Mouse (Mus musculus): ENCODE data around the gene Lonp1. TPM values are rescaled to one million over a fixed set of nuclear protein-coding genes. Genes with fewer than 3 reads are reported as not detected.
"Not testable (repeated sequence)": the region's sequence is repeated elsewhere in the genome, so short reads cannot be mapped to it uniquely, and the experiment has no call there.

Gene Lonp1
- polyA plus RNA-seq, 1 experiment = 23.5 TPM

DNA sequence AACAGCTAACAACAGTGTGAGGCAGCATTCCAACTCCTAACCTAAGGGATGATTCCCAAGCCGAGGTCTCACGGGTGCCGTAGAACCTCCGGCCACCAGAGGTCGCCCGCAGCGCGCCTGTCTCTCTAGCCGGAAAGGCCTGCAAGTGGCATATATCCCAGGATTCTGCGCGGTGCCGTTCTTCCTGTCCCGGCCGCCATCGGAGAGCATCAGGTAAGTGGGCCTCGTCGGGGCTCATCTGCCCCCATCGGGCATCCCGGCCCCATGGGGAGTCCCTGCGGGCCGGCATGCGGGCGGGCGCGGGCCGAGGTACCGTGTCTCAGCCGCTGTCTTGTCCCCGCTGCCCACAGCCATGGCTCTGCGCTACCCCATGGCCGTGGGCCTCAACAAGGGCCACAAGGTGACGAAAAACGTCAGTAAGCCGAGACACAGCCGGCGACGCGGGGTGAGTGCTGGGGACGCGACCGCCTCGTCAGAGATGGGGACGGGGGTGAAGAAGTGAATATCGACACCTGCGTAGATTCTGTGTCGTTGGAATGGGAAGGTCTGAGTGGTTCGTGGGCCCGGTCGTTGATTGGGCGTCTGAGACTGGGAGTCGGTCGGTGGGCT lies 13.3 kb downstream of the Lonp1 start, which contains the start of gene Rpl36:
TSS of gene Rpl36 (plus strand) at position 181 of the 609 bp plus-strand sequence.
- no peaks in the 10 kb centered on the region for H3K27me3 ChIP-seq (ENCODE audit: control insufficient read depth, insufficient read depth, low read length)
- peak within 1 kb of the TSS; percentile 99 for H3K4me3 ChIP-seq (ENCODE audit: control insufficient read depth, low read depth, low read length)
- peaks cover 15% of the 10 kb centered on the region for H3K4me1 ChIP-seq (ENCODE audit: control insufficient read depth, insufficient read depth, low read length)
- peak; percentile 97 for TF ChIP-seq CTCF (IDR thresholded peaks at IDR 0.05; ENCODE audit: control insufficient read depth, insufficient read depth, insufficient replicate concordance, low read depth, low read length)
- TF ChIP-seq POLR2A (IDR thresholded peaks at IDR 0.05; ENCODE audit: control insufficient read depth, low read depth, low read length) = peak; percentile 89
- H3K36me3 ChIP-seq (ENCODE audit: control insufficient read depth, insufficient read depth, low read length) = no peaks in the 10 kb centered on the region
- peak within 1 kb of the TSS; percentile 82 for H3K27ac ChIP-seq (ENCODE audit: control insufficient read depth, insufficient read depth, low read depth, low read length)

DNA sequence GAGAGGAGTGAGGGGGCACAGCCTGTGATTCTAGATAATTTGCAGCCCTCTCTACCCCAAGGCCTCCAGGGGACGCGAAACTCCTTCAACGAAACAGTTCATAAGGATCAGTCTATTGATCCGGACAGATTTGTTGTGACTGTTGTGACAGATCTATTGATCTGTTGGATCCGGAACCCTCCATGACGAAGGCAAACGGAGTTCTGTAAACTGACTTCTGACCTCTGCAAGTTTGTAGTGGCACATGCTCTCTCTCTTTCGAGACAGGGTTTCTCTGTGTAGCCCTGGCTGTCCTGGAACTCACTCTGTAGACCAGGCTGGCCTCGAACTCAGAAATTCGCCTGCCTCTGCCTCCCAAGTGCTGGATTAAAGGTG lies 14.1 kb downstream of the Lonp1 start:
- H3K36me3 ChIP-seq (ENCODE audit: control insufficient read depth, insufficient read depth, low read length); H3K27me3 ChIP-seq (ENCODE audit: control insufficient read depth, insufficient read depth, low read length): not testable (repeated sequence)
- Histone ChIP-seq H3K4me3 (ENCODE audit: control insufficient read depth, low read depth, low read length) (peak overlapping the region; percentile 99), H3K27ac (ENCODE audit: control insufficient read depth, insufficient read depth, low read depth, low read length) (peak overlapping the region; percentile 44), H3K4me1 (ENCODE audit: control insufficient read depth, insufficient read depth, low read length) (peaks cover 15% of the 10 kb centered on the region)

DNA sequence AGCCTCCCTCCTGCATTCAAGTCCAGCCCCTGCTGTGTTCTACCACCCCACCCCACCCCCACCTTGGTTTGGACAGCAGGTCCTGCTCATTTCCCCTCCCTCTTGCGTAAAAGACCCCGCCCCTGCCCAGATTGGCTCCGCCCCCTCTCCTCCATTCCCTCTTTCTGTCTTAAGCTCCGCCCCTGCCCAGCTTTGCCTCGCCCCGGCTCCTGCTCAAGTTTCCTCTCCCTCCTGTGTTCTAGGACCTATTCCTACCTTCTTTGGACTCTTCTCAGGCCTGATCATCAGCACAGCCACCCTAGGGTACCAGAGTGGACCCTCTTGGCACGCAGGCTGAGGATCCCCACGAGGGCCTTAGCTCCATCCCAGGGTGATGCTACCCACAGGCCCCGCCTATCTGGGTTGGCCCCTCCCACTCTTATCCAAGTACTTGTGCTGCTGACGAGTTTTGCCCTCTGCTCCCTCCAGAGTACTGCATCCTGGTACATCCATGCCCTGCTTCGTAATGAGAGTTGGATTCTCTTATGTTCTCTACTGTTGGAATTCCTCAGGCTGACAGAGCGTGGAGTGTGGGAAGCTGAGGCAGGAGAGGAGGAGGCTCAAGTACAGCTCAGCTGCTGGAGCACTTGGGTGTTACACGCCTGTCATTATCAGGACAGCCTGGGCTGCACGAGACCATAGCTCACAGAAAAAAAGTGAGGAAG lies 14.7 kb downstream of the Lonp1 start:
- Histone ChIP-seq H3K27ac (ENCODE audit: control insufficient read depth, insufficient read depth, low read depth, low read length) (peak overlapping the region; percentile 68), H3K27me3 (ENCODE audit: control insufficient read depth, insufficient read depth, low read length) (no peaks in the 10 kb centered on the region), H3K36me3 (ENCODE audit: control insufficient read depth, insufficient read depth, low read length) (no peaks in the 10 kb centered on the region), H3K4me1 (ENCODE audit: control insufficient read depth, insufficient read depth, low read length) (peaks cover 15% of the 10 kb centered on the region), H3K4me3 (ENCODE audit: control insufficient read depth, low read depth, low read length) (peak overlapping the region; percentile 99)
- no peak for TF ChIP-seq POLR2A (IDR thresholded peaks at IDR 0.05; ENCODE audit: control insufficient read depth, low read depth, low read length)
- no peak for TF ChIP-seq CTCF (IDR thresholded peaks at IDR 0.05; ENCODE audit: control insufficient read depth, insufficient read depth, insufficient replicate concordance, low read depth, low read length)

DNA sequence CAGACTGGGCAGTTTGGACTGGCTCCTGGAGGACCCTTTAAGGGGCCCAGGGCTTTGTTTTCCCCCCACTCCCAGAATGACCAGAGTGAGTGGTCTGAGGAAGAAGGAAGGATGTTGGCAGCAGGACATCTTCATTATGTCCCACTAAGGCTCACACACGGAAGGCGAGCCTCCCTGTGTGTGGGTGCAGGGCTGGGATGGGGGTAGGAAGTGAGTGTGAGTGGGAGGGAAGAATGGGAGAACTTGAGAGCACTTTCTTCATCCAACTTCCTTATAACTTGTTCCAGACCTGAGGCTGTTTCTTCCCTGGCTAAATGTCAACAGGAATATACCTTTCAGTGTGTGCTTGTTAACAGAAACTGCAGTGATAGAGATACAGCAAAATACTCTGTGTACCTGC lies 15.4 kb downstream of the Lonp1 start:
- Histone ChIP-seq H3K27ac (ENCODE audit: control insufficient read depth, insufficient read depth, low read depth, low read length) (no peak overlapping the region), H3K27me3 (ENCODE audit: control insufficient read depth, insufficient read depth, low read length) (no peaks in the 10 kb centered on the region), H3K36me3 (ENCODE audit: control insufficient read depth, insufficient read depth, low read length) (no peaks in the 10 kb centered on the region; the same call in 1 of the 2 replicates), H3K4me1 (ENCODE audit: control insufficient read depth, insufficient read depth, low read length) (peaks cover 15% of the 10 kb centered on the region), H3K4me3 (ENCODE audit: control insufficient read depth, low read depth, low read length) (peak overlapping the region; percentile 99)
- TF ChIP-seq CTCF (IDR thresholded peaks at IDR 0.05; ENCODE audit: control insufficient read depth, insufficient read depth, insufficient replicate concordance, low read depth, low read length) (no peak), POLR2A (IDR thresholded peaks at IDR 0.05; ENCODE audit: control insufficient read depth, low read depth, low read length) (0 out of 2 replicates have a peak, but pooled peaks have one; percentile 1)

DNA sequence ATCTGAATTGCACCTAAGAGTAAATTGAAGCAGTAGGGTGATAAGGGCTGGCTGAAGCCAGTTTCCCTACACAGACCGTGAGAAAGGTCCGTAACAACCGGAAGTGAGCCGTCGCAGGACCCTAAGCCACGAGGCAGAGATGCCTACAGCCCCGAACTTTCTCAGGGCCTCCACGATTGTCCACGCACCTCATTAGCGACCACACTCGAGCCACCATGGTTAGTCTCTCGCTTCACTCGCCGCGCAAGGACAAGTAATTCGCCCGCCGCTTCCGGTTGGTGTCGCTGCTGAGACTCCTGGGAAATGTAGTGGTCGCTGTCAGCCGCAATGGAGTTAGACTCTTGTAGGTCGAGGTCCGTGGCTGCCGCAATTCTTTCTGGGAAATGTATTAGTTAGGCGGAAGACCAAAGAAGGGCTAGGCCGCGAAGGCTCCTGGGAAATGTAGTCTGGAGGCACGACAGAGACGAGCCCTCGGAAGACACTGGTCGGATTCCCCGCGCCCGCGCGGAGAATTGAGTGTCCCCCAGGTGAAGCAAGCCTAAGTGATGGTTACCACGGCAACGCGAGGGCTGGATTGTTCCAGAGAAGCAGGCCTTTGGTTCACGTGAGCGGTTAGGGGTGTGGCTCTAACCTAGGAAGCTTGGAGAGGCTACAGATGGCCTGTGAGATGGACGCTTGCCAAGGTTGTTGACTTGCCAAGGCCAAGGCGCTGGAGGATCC lies 17.1 kb downstream of the Lonp1 start, which contains the start of gene 2410015M20Rik:
TSS of gene 2410015M20Rik (minus strand) at position 320 of the 720 bp plus-strand sequence.
- Histone ChIP-seq H3K27ac (ENCODE audit: control insufficient read depth, insufficient read depth, low read depth, low read length) (peak within 1 kb of the TSS; percentile 97), H3K4me1 (ENCODE audit: control insufficient read depth, insufficient read depth, low read length) (peaks cover 15% of the 10 kb centered on the region), H3K27me3 (ENCODE audit: control insufficient read depth, insufficient read depth, low read length) (no peaks in the 10 kb centered on the region), H3K4me3 (ENCODE audit: control insufficient read depth, low read depth, low read length) (peak within 1 kb of the TSS; percentile 99), H3K36me3 (ENCODE audit: control insufficient read depth, insufficient read depth, low read length) (no peaks in the 10 kb centered on the region; the same call in 1 of the 2 replicates)
- TF ChIP-seq CTCF (IDR thresholded peaks at IDR 0.05; ENCODE audit: control insufficient read depth, insufficient read depth, insufficient replicate concordance, low read depth, low read length) = peak; percentile 23; the same call in 1 of the 2 replicates
- peak; percentile 33; the same call in 1 of the 2 replicates for TF ChIP-seq POLR2A (IDR thresholded peaks at IDR 0.05; ENCODE audit: control insufficient read depth, low read depth, low read length)

DNA sequence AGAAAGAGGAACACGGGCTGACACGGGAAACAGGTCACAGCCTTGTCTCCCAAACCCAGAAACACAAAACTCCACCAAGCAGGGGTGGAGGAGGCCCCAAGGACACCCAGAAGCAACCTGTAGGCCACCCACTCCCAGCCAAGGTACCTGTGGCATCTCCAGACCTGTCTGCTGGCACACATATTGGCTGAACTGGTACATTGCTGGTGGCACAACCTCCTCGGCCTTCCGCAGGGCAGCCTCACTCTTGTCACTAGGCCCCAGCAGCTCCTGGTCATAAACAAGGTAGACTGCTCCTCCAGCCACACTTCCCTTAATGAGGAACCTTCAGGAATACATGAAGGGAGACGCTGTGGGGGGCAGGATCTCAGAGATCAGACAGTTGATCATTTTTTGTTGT lies 18.0 kb downstream of the Lonp1 start:
- Histone ChIP-seq H3K4me1 (ENCODE audit: control insufficient read depth, insufficient read depth, low read length) (peaks cover 11% of the 10 kb centered on the region), H3K27me3 (ENCODE audit: control insufficient read depth, insufficient read depth, low read length) (no peaks in the 10 kb centered on the region), H3K27ac (ENCODE audit: control insufficient read depth, insufficient read depth, low read depth, low read length) (peak overlapping the region; percentile 19), H3K4me3 (ENCODE audit: control insufficient read depth, low read depth, low read length) (peak overlapping the region; percentile 99), H3K36me3 (ENCODE audit: control insufficient read depth, insufficient read depth, low read length) (no peaks in the 10 kb centered on the region; the same call in 1 of the 2 replicates)
- no peak for TF ChIP-seq CTCF (IDR thresholded peaks at IDR 0.05; ENCODE audit: control insufficient read depth, insufficient read depth, insufficient replicate concordance, low read depth, low read length)
- no peak for TF ChIP-seq POLR2A (IDR thresholded peaks at IDR 0.05; ENCODE audit: control insufficient read depth, low read depth, low read length)

DNA sequence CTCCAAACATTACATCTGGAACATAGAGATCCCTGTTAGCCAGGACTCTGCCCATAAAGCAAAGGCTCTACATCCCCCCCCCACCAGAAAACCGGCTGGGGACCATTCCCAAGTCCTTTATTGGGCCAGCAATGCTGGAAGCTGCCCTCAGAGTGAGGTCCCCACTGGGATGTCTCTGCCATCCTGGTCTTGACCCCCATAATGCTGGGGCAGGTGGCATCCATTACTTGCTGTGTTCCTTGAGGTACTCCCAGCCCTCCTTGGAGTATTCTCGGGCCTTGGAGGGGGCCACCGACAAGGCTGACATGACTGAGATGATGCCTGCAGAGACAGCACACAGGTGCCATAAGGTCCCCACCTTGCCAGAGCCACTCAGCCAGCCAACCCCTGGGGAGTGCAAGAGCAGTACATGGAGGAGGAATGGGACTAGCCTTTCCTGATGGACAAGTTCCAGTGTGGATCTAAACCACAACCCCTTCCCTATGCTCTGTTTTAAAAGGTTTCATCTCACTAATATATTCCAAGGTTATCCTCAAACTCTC lies 19.1 kb downstream of the Lonp1 start:
- Histone ChIP-seq H3K4me3 (ENCODE audit: control insufficient read depth, low read depth, low read length) (peak overlapping the region; percentile 70), H3K27me3 (ENCODE audit: control insufficient read depth, insufficient read depth, low read length) (no peaks in the 10 kb centered on the region), H3K36me3 (ENCODE audit: control insufficient read depth, insufficient read depth, low read length) (no peaks in the 10 kb centered on the region; the same call in 1 of the 2 replicates), H3K27ac (ENCODE audit: control insufficient read depth, insufficient read depth, low read depth, low read length) (no peak overlapping the region), H3K4me1 (ENCODE audit: control insufficient read depth, insufficient read depth, low read length) (peaks cover 11% of the 10 kb centered on the region)
- no peak for TF ChIP-seq POLR2A (IDR thresholded peaks at IDR 0.05; ENCODE audit: control insufficient read depth, low read depth, low read length)
- no peak for TF ChIP-seq CTCF (IDR thresholded peaks at IDR 0.05; ENCODE audit: control insufficient read depth, insufficient read depth, insufficient replicate concordance, low read depth, low read length)
